Mouse (Mus musculus): ENCODE results near the gene Ppwd1. TPM values are rescaled to one million over a fixed set of nuclear protein-coding genes. Genes with fewer than 3 reads are reported as not detected.

The Ppwd1 gene
- polyA plus RNA-seq, 1 experiment from 2014 or later: 13.6 TPM

DNA sequence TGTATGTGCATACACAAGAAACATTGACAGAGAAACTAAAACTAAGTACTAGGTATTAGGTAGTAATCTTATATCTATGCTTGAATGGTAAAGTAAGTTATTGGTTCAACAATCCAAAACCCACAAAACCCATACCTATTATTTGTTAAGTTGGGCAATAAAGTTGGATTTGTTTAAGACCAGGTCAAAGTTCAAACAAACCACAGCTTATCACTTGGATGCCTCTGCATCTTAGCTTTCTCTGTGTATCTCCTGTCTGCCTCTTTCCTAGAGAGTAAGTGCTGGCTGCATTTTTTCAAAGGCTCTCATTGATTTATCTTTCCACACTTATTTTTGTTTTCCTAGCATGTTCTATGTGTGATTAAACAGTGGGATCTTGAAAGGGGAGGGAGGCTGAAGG lies 56.1 kb downstream of the Ppwd1 start:
- H3K9me3 ChIP-seq (replicated peaks): no peaks in the 10 kb centered on the region
- H3K9ac ChIP-seq: no peak overlapping the region
- peaks cover 20% of the 10 kb centered on the region for H3K36me3 ChIP-seq (ENCODE audit: poor library complexity, severe bottlenecking)
- H3K27me3 ChIP-seq: no peaks in the 10 kb centered on the region
- H3K27ac ChIP-seq: no peak overlapping the region
- no peak overlapping the region for H3K4me2 ChIP-seq
- no peak overlapping the region for H3K4me3 ChIP-seq
- H3K4me1 ChIP-seq: peaks cover 10% of the 10 kb centered on the region
- ATAC-seq: no peak

DNA sequence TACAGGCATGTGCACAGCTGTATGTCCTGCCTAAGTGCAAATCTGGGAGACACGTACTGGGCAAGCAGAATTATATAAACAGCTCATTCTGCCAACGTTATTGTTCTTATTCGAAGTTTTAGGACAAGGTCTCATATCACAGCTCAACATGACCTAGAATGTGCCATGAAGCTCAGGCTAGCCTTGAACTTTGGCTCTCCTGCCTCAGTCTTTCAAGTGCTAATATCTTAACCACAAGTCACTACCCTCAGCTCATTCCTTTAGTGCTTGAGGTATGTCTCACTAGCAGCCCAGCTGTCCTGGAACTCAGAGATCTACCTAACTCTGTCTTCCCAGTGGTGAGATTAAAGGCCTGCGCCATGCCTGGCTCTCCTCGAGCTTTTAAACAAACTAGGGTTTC lies 56.9 kb downstream of the Ppwd1 start:
- Histone ChIP-seq H3K27me3 (no peaks in the 10 kb centered on the region), H3K4me1 (peaks cover 4% of the 10 kb centered on the region)
- 96% methylated on average over 5 of the region's 5 CpGs for WGBS

DNA sequence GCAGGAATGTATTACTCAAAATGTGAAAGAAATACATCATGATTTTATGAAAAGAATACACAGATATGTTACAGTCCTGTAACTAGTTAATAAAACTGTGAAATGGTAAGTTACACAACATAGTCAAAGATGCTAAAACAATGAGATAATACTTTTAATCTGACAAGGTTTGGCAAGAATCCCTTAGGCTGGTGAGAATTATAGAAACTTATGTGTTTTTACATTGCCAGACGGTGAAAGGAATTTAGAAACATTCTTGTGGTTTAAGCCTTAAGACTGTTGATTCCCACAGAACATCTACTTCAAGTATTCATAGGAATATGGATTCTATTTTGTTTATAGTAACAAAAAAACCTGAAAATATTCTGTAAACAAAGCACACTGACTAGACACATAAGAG lies 73.0 kb downstream of the Ppwd1 start:
- no peak for ATAC-seq
- H3K27me3 ChIP-seq: no peaks in the 10 kb centered on the region
- no peak overlapping the region for H3K9ac ChIP-seq
- no peak overlapping the region for H3K4me2 ChIP-seq
- H3K4me1 ChIP-seq: no peaks in the 10 kb centered on the region
- WGBS: 80% methylated on average over 1 of the region's 1 CpGs
- peaks cover 59% of the 10 kb centered on the region for H3K36me3 ChIP-seq (ENCODE audit: poor library complexity, severe bottlenecking)
- H3K4me3 ChIP-seq: no peak overlapping the region
- H3K9me3 ChIP-seq (replicated peaks): no peaks in the 10 kb centered on the region
- no peak overlapping the region for H3K27ac ChIP-seq

More for the DNA sequence above, 56.9 kb downstream of the Ppwd1 start:
- Histone ChIP-seq H3K36me3 (ENCODE audit: poor library complexity, severe bottlenecking) (peaks cover 27% of the 10 kb centered on the region), H3K4me2 (no peak overlapping the region), H3K27ac (no peak overlapping the region), H3K9ac (no peak overlapping the region), H3K9me3 (replicated peaks) (no peaks in the 10 kb centered on the region), H3K4me3 (no peak overlapping the region)
- ATAC-seq: no peak

Other genes starting within 250 kb of the Ppwd1 start
- gene Nln, start 119.2 kb downstream of the Ppwd1 start, polyA plus RNA-seq (2015; fragmentation: Nextera tagmentation; extraction: Ambion mirVana): 22.3 and 25.7 TPM in 2 replicates
- gene Sgtb, start 119.1 kb downstream of the Ppwd1 start, polyA plus RNA-seq (2015; fragmentation: Nextera tagmentation; extraction: Ambion mirVana): 24.6 and 27.8 TPM in 2 replicates
- gene Trappc13, start 50.4 kb downstream of the Ppwd1 start, polyA plus RNA-seq (2015; fragmentation: Nextera tagmentation; extraction: Ambion mirVana): 82.8 and 85.2 TPM in 2 replicates
- gene Trim23, start 50.0 kb downstream of the Ppwd1 start, polyA plus RNA-seq (2015; fragmentation: Nextera tagmentation; extraction: Ambion mirVana): 28.4 and 33.9 TPM in 2 replicates
- gene Cenpk, start 232 bp downstream of the Ppwd1 start, polyA plus RNA-seq (2015; fragmentation: Nextera tagmentation; extraction: Ambion mirVana): 67.1 and 74.6 TPM in 2 replicates
- 2.2 and 2.8 TPM in 2 replicates for gene Adamts6, start 59.0 kb upstream of the Ppwd1 start, polyA plus RNA-seq (2015; fragmentation: Nextera tagmentation; extraction: Ambion mirVana)